Mouse (Mus musculus) myocyte (in vitro differentiated cells): Measurements from ENCODE around the gene Fam122a.

Source experiments
- MAX ChIP-seq: IDR thresholded peaks from one replicate; pipeline ENCODE4 v1.6.1; 2011; ENCODE audit warnings: low read depth, mild to moderate bottlenecking, control low read depth
- MYOD1 ChIP-seq, 3 experiments: IDR thresholded peaks; one replicate each; pipeline ENCODE4 v1.6.1; 2011; ENCODE audit warnings: control low read depth in 2 of 3, low read depth in 2 of 3, mild to moderate bottlenecking in 2 of 3, moderate library complexity in 1 of 3; ENCODE audit not compliant: insufficient read length in 2 of 3, control insufficient read depth in 1 of 3
- MYOG ChIP-seq, 3 experiments: IDR thresholded peaks; one replicate each; pipeline ENCODE4 v1.6.1; 2011; ENCODE audit warnings: control low read depth in 2 of 3, low read depth in 2 of 3, mild to moderate bottlenecking in 2 of 3; ENCODE audit not compliant: insufficient read length in 2 of 3, control insufficient read depth in 1 of 3, insufficient read depth in 1 of 3
- POLR2A ChIP-seq: IDR thresholded peaks from one replicate; pipeline ENCODE4 v1.6.1; 2011; ENCODE audit warnings: low read depth, mild to moderate bottlenecking, control low read depth, moderate library complexity; ENCODE audit not compliant: insufficient read length
- TCF12 ChIP-seq: IDR thresholded peaks from one replicate; pipeline ENCODE4 v1.6.1; 2011; ENCODE audit warnings: mild to moderate bottlenecking, control low read depth; ENCODE audit not compliant: poor library complexity, insufficient read depth, severe bottlenecking
- USF1 ChIP-seq: IDR thresholded peaks from one replicate; pipeline ENCODE4 v1.6.1; 2011; ENCODE audit warnings: low read depth, mild to moderate bottlenecking, control low read depth, moderate library complexity

- TF ChIP-seq USF1 (no peak), POLR2A (no peak), MYOD1 (IDR thresholded peaks at IDR 0.05; ENCODE audit: control insufficient read depth in 1 of 3, insufficient read length in 2 of 3, low read depth in 2 of 3) (no peak), MYOG (IDR thresholded peaks at IDR 0.05; ENCODE audit: control insufficient read depth in 1 of 3, insufficient read depth in 1 of 3, insufficient read length in 2 of 3, low read depth in 2 of 3) (no peak), MAX (no peak), TCF12 (no peak)
Measured at GRCm38 (mm10) chr19:24469216-24469615, 7.9 kb downstream of the Fam122a start.
